Mouse (Mus musculus): ENCODE results near the gene Adamtsl5. TPM values are rescaled to one million over a fixed set of nuclear protein-coding genes. Genes with fewer than 3 reads are reported as not detected.

The Adamtsl5 gene
- polyA plus RNA-seq, 1 experiment, result 32.7 TPM

DNA sequence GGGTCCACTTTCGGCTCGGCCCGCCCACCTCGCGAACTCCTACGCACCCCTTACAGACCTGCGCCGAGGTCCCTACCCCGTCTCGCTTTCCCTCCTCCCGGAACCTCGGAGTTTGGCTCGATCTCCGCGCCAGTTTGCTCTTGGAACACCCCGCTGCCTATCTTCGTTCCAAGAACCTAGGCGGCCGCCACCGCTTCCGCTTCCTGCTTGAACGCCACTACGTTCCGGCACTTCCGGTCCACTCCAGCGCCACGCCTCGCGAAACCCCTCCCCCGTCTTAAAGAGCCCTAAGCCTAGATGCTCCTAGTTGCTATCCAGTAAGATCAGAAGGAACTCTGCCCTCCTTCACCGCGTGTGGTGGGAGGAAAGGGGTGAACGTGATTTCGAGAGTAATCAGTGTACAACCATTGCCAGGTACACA lies 27.9 kb downstream of the Adamtsl5 start, which contains the start of gene 2310011J03Rik:
TSS of gene 2310011J03Rik (minus strand) at position 198 of the 421 bp plus-strand sequence.
- no peak for TF ChIP-seq GATA1 (IDR thresholded peaks at IDR 0.05; ENCODE audit: low read length)

DNA sequence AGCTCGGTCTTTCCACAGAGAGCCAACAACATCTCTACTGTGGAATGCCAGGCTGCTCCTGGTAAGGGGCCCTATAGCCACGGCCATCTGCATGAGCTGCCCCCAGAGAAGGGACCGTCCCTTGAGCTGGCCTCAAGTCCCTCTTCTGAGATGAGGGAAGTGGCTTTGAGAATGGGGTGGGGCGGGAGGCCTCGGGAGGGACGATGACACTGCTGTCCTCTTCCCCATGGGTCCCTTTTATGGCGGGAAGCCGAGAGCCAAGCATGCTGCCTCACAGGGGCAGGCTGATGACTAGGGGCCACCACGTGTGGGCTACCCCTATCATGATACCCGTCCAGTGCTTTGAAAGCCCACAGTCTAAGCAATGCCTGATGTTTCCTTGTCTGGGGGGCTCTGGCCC lies 31.2 kb downstream of the Adamtsl5 start:
- no peak for TF ChIP-seq GATA1 (IDR thresholded peaks at IDR 0.05; ENCODE audit: low read length)

DNA sequence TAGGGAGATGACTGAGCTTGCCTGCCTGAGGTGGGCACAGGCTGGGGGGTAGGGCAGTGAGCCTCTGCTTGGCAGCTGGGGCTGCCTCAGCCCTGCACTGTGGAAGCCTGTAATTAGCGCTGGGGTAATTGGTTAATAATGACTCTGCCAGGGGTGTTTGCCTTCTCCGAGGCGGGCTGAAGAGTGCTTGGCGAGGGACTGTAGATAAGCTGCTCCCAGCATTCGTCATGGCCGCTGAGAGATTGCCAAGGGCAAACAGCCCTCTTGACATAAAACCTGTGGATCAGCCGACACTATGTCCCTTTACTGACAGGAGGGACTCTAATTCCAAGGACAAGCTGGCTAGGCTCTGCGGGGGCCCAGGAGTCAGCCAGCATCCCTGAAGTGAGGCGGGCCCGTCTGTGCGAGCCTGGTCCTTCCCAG lies 31.8 kb downstream of the Adamtsl5 start:
- no peak for TF ChIP-seq GATA1 (IDR thresholded peaks at IDR 0.05; ENCODE audit: low read length)

DNA sequence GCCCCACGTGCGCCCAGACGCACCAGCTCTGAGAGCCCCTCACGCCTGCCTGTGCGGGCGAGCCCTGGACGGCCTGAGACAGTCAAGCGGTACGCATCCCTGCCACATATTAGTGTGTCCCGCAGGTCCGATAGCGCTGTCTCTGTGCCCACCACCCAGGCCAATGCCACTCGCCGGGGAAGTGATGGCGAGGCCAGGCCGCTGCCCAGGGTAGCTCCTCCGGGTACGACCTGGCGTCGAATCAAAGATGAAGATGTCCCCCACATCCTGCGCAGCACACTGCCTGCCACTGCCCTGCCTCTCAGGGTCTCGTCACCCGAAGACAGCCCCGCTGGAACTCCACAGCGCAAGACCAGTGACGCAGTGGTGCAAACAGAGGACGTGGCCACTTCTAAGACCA lies 32.9 kb downstream of the Adamtsl5 start:
- TF ChIP-seq GATA1 (IDR thresholded peaks at IDR 0.05; ENCODE audit: low read length), result no peak

DNA sequence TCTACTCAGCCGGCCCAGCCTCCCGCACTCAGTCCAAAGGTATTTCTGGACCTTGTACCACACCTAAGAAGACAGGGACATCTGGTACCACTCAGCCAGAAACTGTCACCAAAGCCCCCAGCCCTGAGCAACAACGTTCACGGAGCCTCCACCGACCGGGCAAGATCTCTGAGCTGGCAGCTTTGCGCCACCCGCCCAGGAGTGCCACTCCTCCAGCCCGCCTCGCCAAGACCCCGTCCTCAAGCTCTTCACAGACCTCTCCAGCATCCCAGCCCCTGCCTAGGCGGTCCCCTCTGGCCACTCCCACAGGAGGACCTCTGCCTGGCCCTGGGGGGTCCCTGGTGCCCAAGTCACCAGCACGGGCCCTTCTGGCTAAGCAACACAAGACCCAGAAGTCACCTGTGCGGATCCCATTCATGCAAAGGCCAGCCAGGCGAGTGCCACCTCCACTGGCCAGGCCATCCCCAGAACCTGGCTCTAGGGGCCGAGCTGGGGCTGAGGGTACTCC lies 33.7 kb downstream of the Adamtsl5 start:
- no peak for TF ChIP-seq GATA1 (IDR thresholded peaks at IDR 0.05; ENCODE audit: low read length)

DNA sequence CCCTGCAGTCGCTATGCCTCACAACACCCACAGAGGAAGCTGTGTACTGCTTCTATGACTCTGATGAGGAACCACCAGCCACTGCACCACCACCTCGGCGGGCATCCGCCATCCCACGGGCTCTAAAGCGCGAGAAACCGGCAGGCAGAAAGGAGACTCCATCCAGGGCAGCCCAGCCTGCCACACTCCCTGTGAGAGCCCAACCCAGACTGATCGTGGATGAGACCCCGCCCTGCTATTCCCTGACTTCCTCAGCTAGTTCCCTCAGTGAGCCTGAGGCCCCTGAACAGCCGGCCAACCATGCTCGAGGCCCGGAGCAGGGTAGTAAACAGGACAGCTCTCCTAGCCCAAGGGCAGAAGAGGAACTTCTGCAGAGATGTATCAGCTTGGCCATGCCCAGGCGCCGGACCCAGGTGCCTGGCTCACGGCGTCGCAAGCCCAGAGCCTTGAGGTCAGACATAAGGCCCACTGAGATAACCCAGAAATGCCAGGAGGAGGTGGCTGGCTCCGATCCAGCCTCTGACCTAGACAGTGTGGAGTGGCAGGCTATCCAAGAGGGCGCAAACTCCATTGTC lies 34.5 kb downstream of the Adamtsl5 start:
- TF ChIP-seq GATA1 (IDR thresholded peaks at IDR 0.05; ENCODE audit: low read length), result no peak

DNA sequence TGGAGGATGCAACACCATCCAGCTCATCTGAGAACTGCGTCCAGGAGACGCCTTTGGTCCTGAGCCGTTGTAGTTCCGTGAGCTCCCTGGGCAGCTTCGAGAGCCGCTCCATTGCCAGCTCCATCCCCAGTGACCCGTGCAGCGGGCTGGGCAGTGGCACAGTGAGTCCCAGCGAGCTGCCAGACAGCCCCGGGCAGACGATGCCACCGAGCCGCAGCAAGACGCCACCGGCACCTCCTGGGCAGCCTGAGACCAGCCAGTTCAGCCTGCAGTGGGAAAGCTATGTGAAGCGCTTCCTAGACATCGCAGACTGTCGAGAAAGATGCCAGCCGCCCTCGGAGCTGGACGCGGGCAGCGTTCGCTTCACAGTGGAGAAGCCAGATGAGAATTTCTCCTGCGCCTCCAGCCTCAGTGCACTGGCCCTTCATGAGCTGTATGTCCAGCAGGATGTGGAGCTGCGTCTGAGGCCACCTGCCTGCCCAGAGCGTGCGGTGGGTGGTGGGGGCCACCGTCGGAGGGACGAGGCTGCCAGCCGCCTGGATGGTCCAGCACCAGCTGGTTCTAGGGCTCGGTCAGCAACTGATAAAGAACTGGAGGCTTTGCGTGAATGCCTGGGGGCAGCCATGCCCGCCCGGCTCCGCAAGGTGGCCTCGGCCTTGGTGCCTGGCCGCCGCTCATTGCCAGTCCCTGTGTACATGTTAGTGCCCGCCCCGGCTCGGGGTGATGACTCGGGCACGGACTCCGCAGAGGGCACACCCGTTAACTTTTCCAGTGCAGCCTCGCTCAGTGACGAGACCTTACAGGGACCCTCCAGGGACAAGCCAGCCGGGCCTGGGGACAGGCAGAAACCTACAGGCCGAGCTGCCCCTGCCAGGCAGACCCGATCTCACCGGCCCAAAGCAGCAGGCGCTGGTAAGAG lies 35.4 kb downstream of the Adamtsl5 start:
- no peak for TF ChIP-seq GATA1 (IDR thresholded peaks at IDR 0.05; ENCODE audit: low read length)

DNA sequence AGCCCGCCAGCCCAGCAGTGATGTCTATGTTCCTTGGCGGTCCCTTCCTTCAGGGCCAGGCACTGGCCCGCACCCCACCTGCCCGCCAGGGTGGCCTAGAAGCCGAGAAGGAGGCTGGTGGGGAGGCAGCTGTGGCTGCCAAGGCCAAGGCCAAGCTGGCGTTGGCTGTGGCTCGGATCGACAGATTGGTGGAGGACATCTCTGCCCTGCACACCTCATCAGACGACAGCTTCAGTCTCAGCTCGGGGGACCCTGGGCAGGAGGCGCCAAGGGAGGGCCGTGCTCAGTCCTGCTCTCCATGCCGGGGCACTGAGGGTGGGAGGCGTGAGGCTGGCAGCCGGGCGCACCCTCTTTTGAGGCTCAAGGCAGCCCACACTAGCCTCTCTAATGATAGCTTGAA lies 36.7 kb downstream of the Adamtsl5 start:
- TF ChIP-seq GATA1 (IDR thresholded peaks at IDR 0.05; ENCODE audit: low read length), result no peak

DNA sequence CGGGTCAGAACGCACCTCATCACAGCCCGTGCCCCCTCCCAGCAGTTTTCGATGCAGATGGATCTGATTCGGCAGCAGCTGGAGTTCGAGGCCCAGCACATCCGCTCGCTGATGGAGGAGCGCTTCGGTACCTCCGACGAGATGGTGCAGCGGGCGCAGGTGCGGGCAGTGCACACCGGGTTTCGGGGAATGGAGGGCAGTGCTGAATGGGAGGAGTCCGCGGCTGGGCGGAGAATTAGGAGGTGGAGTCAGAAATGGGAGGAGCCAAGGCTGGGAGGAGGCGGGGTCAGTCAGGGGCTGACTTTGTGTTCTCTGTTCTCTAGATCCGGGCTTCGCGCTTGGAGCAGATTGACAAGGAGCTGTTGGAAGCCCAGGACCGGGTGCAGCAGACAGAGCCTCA lies 43.4 kb downstream of the Adamtsl5 start:
- no peak for TF ChIP-seq GATA1 (IDR thresholded peaks at IDR 0.05; ENCODE audit: low read length)

DNA sequence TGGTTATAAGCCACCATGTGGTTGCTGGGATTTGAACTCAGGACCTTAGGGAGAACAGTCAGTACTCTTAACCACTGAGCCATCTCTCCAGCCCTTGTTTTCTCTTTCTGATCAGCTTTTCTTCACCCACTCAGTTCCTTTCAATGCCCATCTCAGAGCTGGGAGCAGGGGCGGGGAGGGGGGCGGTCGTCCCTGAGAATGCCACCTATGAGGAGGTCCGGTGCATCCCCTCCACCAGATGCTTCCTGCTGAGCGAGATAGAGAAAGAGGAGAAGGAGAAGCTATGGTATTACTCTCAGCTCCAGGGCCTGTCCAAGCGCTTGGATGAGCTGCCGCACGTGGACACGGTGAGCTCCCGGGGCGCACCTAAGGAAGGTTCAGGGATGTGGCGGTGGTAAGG lies 43.8 kb downstream of the Adamtsl5 start:
- TF ChIP-seq GATA1 (IDR thresholded peaks at IDR 0.05; ENCODE audit: low read length), result no peak

DNA sequence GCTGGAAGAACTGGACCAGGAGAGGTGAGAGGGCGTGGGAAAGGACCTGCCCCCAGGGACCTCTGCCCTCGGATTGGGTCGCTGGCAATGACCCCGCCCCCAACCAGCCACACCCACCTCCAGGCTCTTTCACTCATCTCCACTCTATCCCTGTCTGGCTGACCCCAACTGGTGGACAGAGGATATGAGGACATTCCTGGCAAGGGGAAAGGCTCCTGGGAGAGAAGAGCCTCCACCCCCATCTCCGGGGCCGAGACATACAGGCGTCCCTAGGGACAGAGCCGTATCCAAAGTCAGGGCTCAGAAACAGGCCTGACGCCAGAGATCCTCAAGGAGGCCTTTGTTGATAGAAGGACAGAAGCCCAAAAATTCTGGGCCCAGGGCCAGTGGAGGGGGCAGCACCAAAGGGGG lies 45.7 kb downstream of the Adamtsl5 start:
- TF ChIP-seq GATA1 (IDR thresholded peaks at IDR 0.05; ENCODE audit: low read length), result no peak

DNA sequence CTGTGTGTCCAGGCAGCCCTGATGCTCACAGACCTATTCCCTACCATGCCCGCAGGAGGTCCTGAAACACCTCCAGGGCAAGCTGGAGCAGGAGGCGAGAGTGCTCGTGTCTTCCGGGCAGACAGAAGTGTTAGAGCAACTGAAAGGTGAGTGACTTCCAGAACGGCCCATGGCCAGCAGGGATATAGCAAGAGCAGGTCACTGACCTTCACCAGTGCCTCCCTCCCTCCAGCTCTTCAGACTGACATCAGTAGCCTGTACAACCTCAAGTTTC lies 46.2 kb downstream of the Adamtsl5 start:
- no peak for TF ChIP-seq GATA1 (IDR thresholded peaks at IDR 0.05; ENCODE audit: low read length)

DNA sequence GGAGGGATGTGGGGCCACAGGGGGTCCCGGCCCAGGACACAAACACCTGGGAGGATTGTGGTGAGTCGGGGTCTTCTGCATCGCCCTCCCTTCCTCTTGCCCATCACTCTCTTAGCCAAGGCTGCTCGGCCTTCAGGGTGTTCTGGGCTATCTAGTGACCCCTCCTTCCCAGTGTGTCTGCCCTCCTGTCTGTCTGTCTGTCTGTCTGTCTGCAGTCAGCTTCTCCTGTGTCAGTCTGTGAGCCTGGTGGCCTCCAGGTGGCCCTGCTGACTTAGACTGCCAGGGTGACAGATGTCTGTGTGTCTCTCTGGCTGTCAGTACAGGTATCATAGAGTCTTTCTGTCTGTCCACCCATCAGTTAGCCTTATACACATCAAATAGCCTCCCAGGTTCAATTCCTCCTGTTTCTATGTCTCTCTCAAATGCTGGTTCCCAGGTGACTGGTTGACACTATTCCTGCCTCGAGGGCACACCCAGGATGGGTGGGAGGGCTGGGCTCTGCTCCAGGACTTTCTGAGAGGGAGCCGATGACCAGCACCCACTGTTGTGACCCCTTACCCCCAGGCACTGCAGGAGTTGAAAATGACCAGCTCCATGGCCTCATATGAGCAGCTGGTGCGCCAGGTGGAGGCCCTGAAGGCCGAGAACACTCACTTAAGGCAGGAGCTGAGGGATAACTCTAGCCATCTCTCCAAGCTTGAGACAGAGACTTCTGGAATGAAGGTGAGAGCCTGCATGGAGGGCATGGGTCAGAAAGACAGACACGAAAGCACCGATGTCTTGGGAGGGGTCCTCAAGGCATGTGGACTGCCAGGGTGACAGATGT lies 46.7 kb downstream of the Adamtsl5 start:
- TF ChIP-seq GATA1 (IDR thresholded peaks at IDR 0.05; ENCODE audit: low read length), result no peak

DNA sequence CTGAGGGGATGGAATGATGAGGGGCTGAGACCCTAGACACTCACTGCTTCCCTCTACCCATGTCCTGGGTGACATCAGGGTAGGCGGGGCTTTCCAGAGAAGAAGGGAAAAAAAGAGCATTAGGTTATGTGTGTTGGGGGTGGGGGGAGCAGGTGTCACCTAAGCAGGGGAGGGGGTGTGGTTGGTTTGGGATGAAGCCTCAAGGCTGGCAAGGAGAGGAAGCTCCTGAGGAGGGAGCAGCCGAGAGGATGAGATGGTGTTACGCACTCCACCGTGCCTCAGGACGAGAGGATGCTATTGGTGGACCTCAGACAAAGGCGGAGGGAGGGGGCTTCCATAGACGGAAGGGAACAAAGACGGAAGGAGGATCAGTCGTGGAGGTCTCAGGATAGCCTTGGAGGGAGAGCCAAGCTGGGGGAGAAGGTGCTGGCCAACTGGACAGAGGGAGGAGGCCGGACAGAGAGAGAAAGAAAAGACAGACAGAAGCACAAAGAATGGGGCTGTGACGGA lies 47.5 kb downstream of the Adamtsl5 start:
- TF ChIP-seq GATA1 (IDR thresholded peaks at IDR 0.05; ENCODE audit: low read length), result no peak

DNA sequence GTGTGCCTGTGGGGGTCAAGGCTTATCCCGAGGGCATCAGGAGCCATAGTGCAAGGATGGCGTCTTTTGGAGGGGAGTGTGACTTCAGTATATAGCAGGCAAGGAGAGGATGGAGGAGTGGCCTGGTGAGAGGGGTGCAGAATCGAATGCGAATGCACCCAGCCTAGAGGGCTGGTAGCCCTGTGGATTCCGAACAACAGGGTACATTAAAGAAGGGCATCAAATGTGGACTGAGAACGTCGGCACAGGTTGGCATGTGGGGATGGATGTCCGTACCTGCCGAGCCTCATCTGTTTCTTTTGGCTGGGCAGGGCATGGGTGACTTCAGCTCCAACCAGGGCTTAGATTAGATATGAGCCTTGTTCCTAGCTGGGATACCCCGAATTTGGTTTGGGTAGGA lies 48.4 kb downstream of the Adamtsl5 start:
- no peak for TF ChIP-seq GATA1 (IDR thresholded peaks at IDR 0.05; ENCODE audit: low read length)

DNA sequence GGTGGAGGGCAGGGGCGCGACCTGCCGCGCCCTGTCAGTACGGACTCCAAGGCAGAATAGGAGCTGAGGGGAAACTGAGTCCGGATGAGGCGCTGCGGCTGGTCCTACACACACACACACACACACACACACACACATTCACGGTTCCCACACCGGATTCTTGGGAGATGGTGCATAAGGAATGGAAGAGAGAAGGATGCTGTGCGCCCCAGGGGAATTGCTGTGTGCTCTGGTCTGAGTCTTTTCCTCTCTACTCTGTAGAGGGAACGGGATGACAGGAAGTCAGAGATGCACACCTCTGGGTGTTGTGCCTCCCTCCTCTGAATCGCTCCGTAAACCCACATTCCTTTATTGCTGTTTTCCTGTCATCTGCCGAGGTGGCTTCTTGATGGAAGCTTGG lies 48.9 kb downstream of the Adamtsl5 start:
- TF ChIP-seq GATA1 (IDR thresholded peaks at IDR 0.05; ENCODE audit: low read length), result no peak

All from G1E-ER4 (cell line).